Mouse (Mus musculus) midbrain, embryonic 16.5 days (tissue): ENCODE data around the gene Serpina12. TPM values are rescaled to one million over a fixed set of nuclear protein-coding genes. Genes with fewer than 3 reads are reported as not detected.

Source experiments
- ATAC-seq: fragments of 200-750 bp; cut with Nextera tagmentation; 2 replicates; pipeline ENCODE4 v1.8.0; 2017; ENCODE audit warnings: moderate TSS enrichment
- H3K27ac ChIP-seq: fragments of 300-500 bp; sonication (generic); 2 replicates; pipeline ENCODE4 v1.5.1; 2014; ENCODE audit warnings: mild to moderate bottlenecking, low read length, mixed read lengths
- H3K27me3 ChIP-seq: fragments of 300-500 bp; sonication (generic); 2 replicates; pipeline ENCODE4 v1.6.1; 2014; ENCODE audit warnings: low read depth, low read length, mixed read lengths; ENCODE audit not compliant: control insufficient read depth, insufficient read depth
- H3K36me3 ChIP-seq: fragments of 300-500 bp; sonication (generic); 2 replicates; pipeline ENCODE4 v1.6.1; 2014; ENCODE audit warnings: mild to moderate bottlenecking, low read length, moderate library complexity, mixed read lengths; ENCODE audit not compliant: control insufficient read depth, insufficient read depth
- H3K4me1 ChIP-seq: fragments of 300-500 bp; sonication (generic); 2 replicates; pipeline ENCODE4 v1.6.1; 2014; ENCODE audit warnings: mild to moderate bottlenecking, low read length, mixed read lengths; ENCODE audit not compliant: control insufficient read depth, insufficient read depth
- H3K4me2 ChIP-seq: fragments of 300-500 bp; sonication (generic); 2 replicates; pipeline ENCODE4 v1.6.1; 2014; ENCODE audit warnings: mild to moderate bottlenecking, low read length, mixed read lengths
- H3K4me3 ChIP-seq: fragments of 300-500 bp; sonication (generic); 2 replicates; pipeline ENCODE4 v1.5.1; 2014; ENCODE audit warnings: low read depth, mild to moderate bottlenecking, low read length, moderate library complexity, mixed read lengths
- H3K9ac ChIP-seq: fragments of 300-500 bp; sonication (generic); 2 replicates; pipeline ENCODE4 v1.6.1; 2014; ENCODE audit warnings: low read depth, low read length, mixed read lengths
- H3K9me3 ChIP-seq: fragments of 300-500 bp; sonication (generic); replicated peaks from 2 replicates; pipeline ENCODE4 v1.6.1; 2014; ENCODE audit warnings: mild to moderate bottlenecking, low read length, mixed read lengths; ENCODE audit not compliant: control insufficient read depth, poor library complexity, severe bottlenecking
- WGBS: fragments of 180-500 bp; shearing (Covaris S2); extraction: QIAGEN DNeasy Blood & Tissue Kit; methylation state at CpG from one replicate; pipeline ENCODE4 v1.1.7; 2014; 5-methylcytosine and 5-hydroxymethylcytosine counted together
- polyA plus RNA-seq: library from polyadenylated mRNA; unstranded; fragments of >200 nt; fragmentation: Nextera tagmentation; extraction: Ambion mirVana; gene quantifications from 2 replicates; pipeline ENCODE4 v1.2.1, GENCODE M21; 2015

The Serpina12 gene
- polyA plus RNA-seq, 1 experiment from 2014 or later: not detected

- H3K4me1 ChIP-seq: no peaks in the 10 kb centered on the region
- H3K36me3 ChIP-seq: no peaks in the 10 kb centered on the region
- ATAC-seq: no peak
- no peaks in the 10 kb centered on the region for H3K27me3 ChIP-seq
- 77% methylated on average over 8 of the region's 8 CpGs for WGBS
- no peak overlapping the region for H3K4me2 ChIP-seq
- H3K9me3 ChIP-seq: no peaks in the 10 kb centered on the region
- no peak overlapping the region for H3K9ac ChIP-seq
- no peak overlapping the region for H3K27ac ChIP-seq
- H3K4me3 ChIP-seq: no peak overlapping the region
Observed at GRCm38 (mm10) chr12:103999611-104000010, 44.6 kb downstream of the Serpina12 start.

GRCm38 (mm10) chr12:103996513-103996912 is 47.7 kb downstream of the Serpina12 start:
- 52% methylated on average over 2 of the region's 2 CpGs for WGBS
- Histone ChIP-seq H3K4me3 (no peak overlapping the region), H3K4me2 (no peak overlapping the region), H3K4me1 (no peaks in the 10 kb centered on the region), H3K27me3 (no peaks in the 10 kb centered on the region), H3K9me3 (no peaks in the 10 kb centered on the region), H3K9ac (no peak overlapping the region), H3K36me3 (no peaks in the 10 kb centered on the region), H3K27ac (no peak overlapping the region)
- no peak for ATAC-seq

GRCm38 (mm10) chr12:103995292-103996072 is 48.8 kb downstream of the Serpina12 start:
- H3K4me2 ChIP-seq: no peak overlapping the region
- WGBS: 41% methylated on average over 5 of the region's 5 CpGs
- H3K9me3 ChIP-seq: no peaks in the 10 kb centered on the region
- H3K9ac ChIP-seq: no peak overlapping the region
- peak; percentile 60; the same call in 1 of the 2 replicates for ATAC-seq
- no peak overlapping the region for H3K4me3 ChIP-seq
- H3K27me3 ChIP-seq: no peaks in the 10 kb centered on the region
- H3K4me1 ChIP-seq: no peaks in the 10 kb centered on the region
- H3K36me3 ChIP-seq: no peaks in the 10 kb centered on the region
- H3K27ac ChIP-seq: no peak overlapping the region

GRCm38 (mm10) chr12:103992945-103993344 is 51.3 kb downstream of the Serpina12 start:
- Histone ChIP-seq H3K27me3 (no peaks in the 10 kb centered on the region), H3K36me3 (no peaks in the 10 kb centered on the region), H3K27ac (no peak overlapping the region), H3K4me1 (no peaks in the 10 kb centered on the region), H3K9ac (no peak overlapping the region), H3K4me3 (no peak overlapping the region), H3K4me2 (no peak overlapping the region), H3K9me3 (no peaks in the 10 kb centered on the region)
- no peak for ATAC-seq
- 82% methylated on average over 7 of the region's 7 CpGs for WGBS

GRCm38 (mm10) chr12:103989857-103990256 is 54.4 kb downstream of the Serpina12 start, which contains the start of gene Serpina11:
TSS of gene Serpina11 (minus strand) at chr12:103989957.
- no peaks in the 10 kb centered on the region for H3K9me3 ChIP-seq
- no peaks in the 10 kb centered on the region for H3K4me1 ChIP-seq
- H3K4me2 ChIP-seq: no peak within 1 kb of the TSS
- H3K36me3 ChIP-seq: no peaks in the 10 kb centered on the region
- H3K4me3 ChIP-seq: no peak within 1 kb of the TSS
- WGBS: 90% methylated on average over 6 of the region's 6 CpGs
- no peak for ATAC-seq
- no peak within 1 kb of the TSS for H3K9ac ChIP-seq
- H3K27me3 ChIP-seq: no peaks in the 10 kb centered on the region
- no peak within 1 kb of the TSS for H3K27ac ChIP-seq

- no peaks in the 10 kb centered on the region for H3K9me3 ChIP-seq
- WGBS: 64% methylated on average over 2 of the region's 2 CpGs
- no peaks in the 10 kb centered on the region for H3K27me3 ChIP-seq
- no peak overlapping the region for H3K9ac ChIP-seq
- H3K4me3 ChIP-seq: no peak overlapping the region
- no peaks in the 10 kb centered on the region for H3K36me3 ChIP-seq
- no peaks in the 10 kb centered on the region for H3K4me1 ChIP-seq
- no peak for ATAC-seq
- H3K4me2 ChIP-seq: no peak overlapping the region
- no peak overlapping the region for H3K27ac ChIP-seq
Observed at GRCm38 (mm10) chr12:103989514-103989767, 54.8 kb downstream of the Serpina12 start.

- ATAC-seq: no peak
- Histone ChIP-seq H3K4me1 (no peaks in the 10 kb centered on the region), H3K36me3 (no peaks in the 10 kb centered on the region), H3K27me3 (no peaks in the 10 kb centered on the region), H3K4me3 (no peak overlapping the region), H3K9ac (no peak overlapping the region), H3K27ac (no peak overlapping the region), H3K4me2 (no peak overlapping the region), H3K9me3 (no peaks in the 10 kb centered on the region)
- WGBS: 59% methylated on average over 14 of the region's 14 CpGs
Observed at GRCm38 (mm10) chr12:103988754-103989513, 55.3 kb downstream of the Serpina12 start.

- no peaks in the 10 kb centered on the region for H3K36me3 ChIP-seq
- no peaks in the 10 kb centered on the region for H3K27me3 ChIP-seq
- H3K4me3 ChIP-seq: no peak overlapping the region
- no peak overlapping the region for H3K9ac ChIP-seq
- no peak overlapping the region for H3K27ac ChIP-seq
- no peaks in the 10 kb centered on the region for H3K4me1 ChIP-seq
- no peaks in the 10 kb centered on the region for H3K9me3 ChIP-seq
- ATAC-seq: no peak
- no peak overlapping the region for H3K4me2 ChIP-seq
- WGBS: 74% methylated on average over 5 of the region's 5 CpGs
Observed at GRCm38 (mm10) chr12:103985868-103986267, 58.4 kb downstream of the Serpina12 start.

GRCm38 (mm10) chr12:103984935-103985334 is 59.3 kb downstream of the Serpina12 start:
- H3K4me1 ChIP-seq: no peaks in the 10 kb centered on the region
- H3K4me3 ChIP-seq: no peak overlapping the region
- H3K9me3 ChIP-seq: no peaks in the 10 kb centered on the region
- no peak for ATAC-seq
- H3K4me2 ChIP-seq: no peak overlapping the region
- no peak overlapping the region for H3K9ac ChIP-seq
- H3K27ac ChIP-seq: no peak overlapping the region
- WGBS: 55% methylated on average over 4 of the region's 4 CpGs
- H3K36me3 ChIP-seq: no peaks in the 10 kb centered on the region
- H3K27me3 ChIP-seq: no peaks in the 10 kb centered on the region
